Mouse (Mus musculus) cerebellum, adult 2 months (tissue): ENCODE data around the gene Gm4141. TPM values are rescaled to one million over a fixed set of nuclear protein-coding genes. Genes with fewer than 3 reads are reported as not detected.
"Not testable (repeated sequence)": the region's sequence is repeated elsewhere in the genome, so short reads cannot be mapped to it uniquely, and the experiment has no call there.

Experiments used
- DNase-seq, 2 experiments: peaks; one replicate each; pipeline ENCODE4 v3.0.0; 2021
- H3K27ac ChIP-seq: fragments of 200-500 bp; 2 replicates; pipeline ENCODE4 v1.5.1; 2012; ENCODE audit warnings: low read length, control low read depth, inconsistent platforms; ENCODE audit not compliant: insufficient read depth
- H3K27me3 ChIP-seq: fragments of 200-500 bp; 2 replicates; pipeline ENCODE4 v1.6.1; 2012; ENCODE audit warnings: inconsistent platforms, mild to moderate bottlenecking, low read length, moderate library complexity; ENCODE audit not compliant: control insufficient read depth, insufficient read depth
- H3K4me1 ChIP-seq: fragments of 200-500 bp; 2 replicates; pipeline ENCODE4 v1.6.1; 2011; ENCODE audit warnings: low read length; ENCODE audit not compliant: control insufficient read depth, insufficient read depth
- H3K4me3 ChIP-seq: fragments of 200-500 bp; replicated peaks from 2 replicates; pipeline ENCODE3; 2011; ENCODE audit warnings: mild to moderate bottlenecking, low read depth, low read length, control low read depth; ENCODE audit not compliant: insufficient read depth
- whole genome bisulfite sequencing: fragments of 180-500 bp; shearing (Covaris S2); methylation state at CpG from one replicate; pipeline ENCODE4 v1.1.7; 2018; 5-methylcytosine and 5-hydroxymethylcytosine counted together
- polyA plus RNA-seq: library from polyadenylated mRNA; depleted of rRNA; stranded (reverse); fragments of >200 nt; gene quantifications from 2 replicates; pipeline ENCODE4 v1.2.3, GENCODE M21; 2012; rRNA removed

The Gm4141 gene
- not detected in 2 replicates for polyA plus RNA-seq

DNA sequence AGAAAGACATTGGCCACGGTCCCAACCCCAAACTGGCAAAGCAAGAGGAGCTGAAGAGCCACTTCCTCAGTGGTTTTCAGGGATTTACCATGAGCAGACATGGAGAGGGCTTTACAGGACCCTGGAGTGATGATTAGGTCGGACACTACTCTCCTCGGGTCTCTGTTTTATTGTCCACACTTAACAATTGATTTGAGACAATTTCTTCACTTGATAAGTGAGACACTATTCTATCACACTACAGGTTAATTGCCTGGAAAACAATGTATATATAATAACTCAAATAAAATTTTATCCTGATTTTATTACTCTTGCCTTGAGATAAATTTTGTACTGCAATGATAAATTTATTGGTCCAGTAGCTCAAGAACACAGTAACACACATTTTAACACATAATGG is at the start of gene Gm4141:
Gene Gm4141 (minus strand): TSS at position 101 of the 400 bp plus-strand sequence.
- H3K27ac ChIP-seq, DNase-seq: not testable (repeated sequence)
- WGBS = no CpG with 5 or more reads among the region's 3 CpGs

DNA sequence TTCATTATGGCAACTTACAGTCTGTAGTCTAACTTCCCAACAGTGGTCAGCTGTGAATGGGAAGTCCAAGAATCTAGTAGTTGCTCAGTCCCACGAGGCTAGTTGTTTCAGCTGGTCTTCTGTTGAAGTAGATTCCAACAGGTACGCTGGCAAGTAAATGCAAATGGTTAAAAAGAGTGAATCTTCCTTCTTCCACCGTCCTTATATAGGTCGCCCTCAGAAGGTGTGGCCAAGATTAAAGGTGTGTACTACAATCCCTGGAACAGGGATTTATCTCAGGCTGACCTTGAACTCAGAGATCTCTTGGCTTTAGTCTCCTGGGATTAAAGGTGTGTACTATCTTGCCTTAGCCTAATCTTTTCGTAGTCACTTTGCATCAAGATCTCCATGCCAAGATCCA is 22.9 kb upstream of the Gm4141 start, which contains the start of gene Gm4513:
Gene Gm4513 (minus strand): TSS at position 101 of the 400 bp plus-strand sequence.
- 68% methylated on average over 3 of the region's 5 CpGs for WGBS
- H3K4me3 ChIP-seq, H3K27me3 ChIP-seq, H3K27ac ChIP-seq, H3K4me1 ChIP-seq, DNase-seq: not testable (repeated sequence)

More for the DNA sequence above, at the start of gene Gm4141:
- not testable (repeated sequence) for H3K4me1 ChIP-seq, H3K27me3 ChIP-seq, H3K4me3 ChIP-seq

GRCm38 (mm10) chr7:20545657-20546056 is 30.4 kb downstream of the Gm4141 start, which contains the start of gene Gm5726:
Gene Gm5726 (minus strand): TSS chr7:20545757.
- H3K4me3 ChIP-seq, DNase-seq, H3K4me1 ChIP-seq, H3K27me3 ChIP-seq, H3K27ac ChIP-seq: not testable (repeated sequence)
- no CpG with 5 or more reads among the region's 1 CpGs for WGBS

- not testable (repeated sequence) for H3K27ac ChIP-seq, H3K4me3 ChIP-seq, DNase-seq, H3K4me1 ChIP-seq, H3K27me3 ChIP-seq
- WGBS = no CpG with 5 or more reads among the region's 3 CpGs
Observed at GRCm38 (mm10) chr7:20533537-20533936, 42.5 kb downstream of the Gm4141 start, which contains the start of gene Vmn1r104. Gene Vmn1r104 (plus strand): TSS chr7:20533837.

Other genes with a start within 250 kb of the Gm4141 start
- gene Gm4133, start 242.2 kb downstream of the Gm4141 start, polyA plus RNA-seq = not detected in 2 replicates
- not detected in 2 replicates for gene Gm5728, start 200.8 kb downstream of the Gm4141 start, polyA plus RNA-seq
- gene Vmn1r100, start 158.3 kb downstream of the Gm4141 start, polyA plus RNA-seq = not detected in 2 replicates
- gene Vmn1r101, start 133.6 kb downstream of the Gm4141 start, polyA plus RNA-seq = not detected in 2 replicates
- gene Gm10670, start 101.3 kb downstream of the Gm4141 start, polyA plus RNA-seq = not detected in 2 replicates
- not detected in 2 replicates for gene Vmn1r103, start 65.7 kb downstream of the Gm4141 start, polyA plus RNA-seq
- gene Vmn1r104, start 42.4 kb downstream of the Gm4141 start, polyA plus RNA-seq = not detected in 2 replicates
- gene Gm5726, start 30.5 kb downstream of the Gm4141 start, polyA plus RNA-seq = not detected in 2 replicates
- gene Gm4513, start 22.8 kb upstream of the Gm4141 start, polyA plus RNA-seq = not detected in 2 replicates
- gene Vmn1r107, start 92.7 kb upstream of the Gm4141 start, polyA plus RNA-seq = not detected in 2 replicates
- gene Vmn1r111, start 127.0 kb upstream of the Gm4141 start, polyA plus RNA-seq = not detected in 2 replicates
- gene Gm10668, start 154.4 kb upstream of the Gm4141 start, polyA plus RNA-seq = not detected in 2 replicates
- gene Vmn1r112, start 194.9 kb upstream of the Gm4141 start, polyA plus RNA-seq = not detected in 2 replicates
- gene Vmn1r113, start 211.0 kb upstream of the Gm4141 start, polyA plus RNA-seq = not detected in 2 replicates
- gene Vmn1r114, start 235.9 kb upstream of the Gm4141 start, polyA plus RNA-seq = not detected in 2 replicates